Mouse (Mus musculus) gastrocnemius, postnatal 14 days (tissue): ENCODE data around the gene A630001G21Rik. TPM values are rescaled to one million over a fixed set of nuclear protein-coding genes. Genes with fewer than 3 reads are reported as not detected.

Source experiments
- DNase-seq: peaks from one replicate; pipeline ENCODE4 v3.0.0; 2021; ENCODE audit warnings: mixed read lengths
- intact Hi-C: fragments of 180-260 bp; cut with DNase I; formaldehyde crosslinking; loops from one replicate; pipeline ENCODE4 v1.15.1; 2025; ENCODE audit warnings: low total_unique reads
- total RNA-seq, 2 experiments: library from RNA; stranded (reverse); gene quantifications; 2 replicates each; pipeline ENCODE4 v1.2.3; 2021

Gene A630001G21Rik
- total RNA-seq, 2 experiments from 2014 or later: 0.90 TPM; not detected in 1

- intact Hi-C loops: no loop called here
- DNase-seq: no peak
These were observed 569 bp upstream of the A630001G21Rik start for GRCm38 (mm10) chr1:85779012-85779411.

GRCm38 (mm10) chr1:85776154-85776553, 2.3 kb downstream of the A630001G21Rik start:
- intact Hi-C loops: no loop called here
- DNase-seq: no peak

GRCm38 (mm10) chr1:85775136-85775535, 3.3 kb downstream of the A630001G21Rik start:
- intact Hi-C loops: no loop called here
- DNase-seq: no peak

- intact Hi-C loops: no loop called here
- no peak for DNase-seq
These were observed 6.5 kb downstream of the A630001G21Rik start for GRCm38 (mm10) chr1:85771976-85772375.

- DNase-seq: no peak
- intact Hi-C loops: no loop called here
These were observed 10.7 kb downstream of the A630001G21Rik start for GRCm38 (mm10) chr1:85767754-85768153.

GRCm38 (mm10) chr1:85766120-85766519, 12.3 kb downstream of the A630001G21Rik start:
- intact Hi-C loops: no loop called here
- no peak for DNase-seq

- intact Hi-C loops: no loop called here
- no peak for DNase-seq
These were observed 14.2 kb downstream of the A630001G21Rik start for GRCm38 (mm10) chr1:85764291-85764690.

- intact Hi-C loops: no loop called here
- no peak for DNase-seq
These were observed 15.1 kb downstream of the A630001G21Rik start for GRCm38 (mm10) chr1:85763386-85763785.

- intact Hi-C loops: no loop called here
These were observed 16.8 kb downstream of the A630001G21Rik start for GRCm38 (mm10) chr1:85761665-85762064.

GRCm38 (mm10) chr1:85758969-85759293, 19.5 kb downstream of the A630001G21Rik start:
- intact Hi-C loops: no loop called here
- DNase-seq: no peak

More at GRCm38 (mm10) chr1:85761665-85762064, 16.8 kb downstream of the A630001G21Rik start:
- no peak for DNase-seq

- no peak for DNase-seq
- intact Hi-C loops: no loop called here
These were observed 20.0 kb downstream of the A630001G21Rik start for GRCm38 (mm10) chr1:85758231-85758968.

- DNase-seq: no peak
These were observed 20.8 kb downstream of the A630001G21Rik start for GRCm38 (mm10) chr1:85757531-85758230.

GRCm38 (mm10) chr1:85751932-85752680, 26.3 kb downstream of the A630001G21Rik start:
- no peak for DNase-seq
- intact Hi-C loops: no loop called here

More at GRCm38 (mm10) chr1:85757531-85758230, 20.8 kb downstream of the A630001G21Rik start:
- intact Hi-C loops: no loop called here

GRCm38 (mm10) chr1:85751494-85751893, 26.9 kb downstream of the A630001G21Rik start:
- intact Hi-C loops: no loop called here
- DNase-seq: peak; percentile 21

GRCm38 (mm10) chr1:85750650-85751049, 27.8 kb downstream of the A630001G21Rik start:
- intact Hi-C loops: no loop called here
- DNase-seq: no peak

- no peak for DNase-seq
- intact Hi-C loops: no loop called here
These were observed 28.6 kb downstream of the A630001G21Rik start for GRCm38 (mm10) chr1:85749829-85750228.

GRCm38 (mm10) chr1:85746511-85746910, 31.9 kb downstream of the A630001G21Rik start:
- no peak for DNase-seq
- intact Hi-C loops: no loop called here

GRCm38 (mm10) chr1:85744539-85744938, 33.9 kb downstream of the A630001G21Rik start:
- intact Hi-C loops: no loop called here
- no peak for DNase-seq

GRCm38 (mm10) chr1:85742916-85743505, 35.4 kb downstream of the A630001G21Rik start:
- intact Hi-C loops: no loop called here
- DNase-seq: no peak

- intact Hi-C loops: no loop called here
These were observed 36.1 kb downstream of the A630001G21Rik start for GRCm38 (mm10) chr1:85742333-85742732.

More at GRCm38 (mm10) chr1:85742333-85742732, 36.1 kb downstream of the A630001G21Rik start:
- no peak for DNase-seq
